Mouse (Mus musculus): ENCODE data around the gene Nectin2. TPM values are rescaled to one million over a fixed set of nuclear protein-coding genes. Genes with fewer than 3 reads are reported as not detected.

Nectin2 gene
- polyA plus RNA-seq, 1 experiment: 71.8 TPM

DNA sequence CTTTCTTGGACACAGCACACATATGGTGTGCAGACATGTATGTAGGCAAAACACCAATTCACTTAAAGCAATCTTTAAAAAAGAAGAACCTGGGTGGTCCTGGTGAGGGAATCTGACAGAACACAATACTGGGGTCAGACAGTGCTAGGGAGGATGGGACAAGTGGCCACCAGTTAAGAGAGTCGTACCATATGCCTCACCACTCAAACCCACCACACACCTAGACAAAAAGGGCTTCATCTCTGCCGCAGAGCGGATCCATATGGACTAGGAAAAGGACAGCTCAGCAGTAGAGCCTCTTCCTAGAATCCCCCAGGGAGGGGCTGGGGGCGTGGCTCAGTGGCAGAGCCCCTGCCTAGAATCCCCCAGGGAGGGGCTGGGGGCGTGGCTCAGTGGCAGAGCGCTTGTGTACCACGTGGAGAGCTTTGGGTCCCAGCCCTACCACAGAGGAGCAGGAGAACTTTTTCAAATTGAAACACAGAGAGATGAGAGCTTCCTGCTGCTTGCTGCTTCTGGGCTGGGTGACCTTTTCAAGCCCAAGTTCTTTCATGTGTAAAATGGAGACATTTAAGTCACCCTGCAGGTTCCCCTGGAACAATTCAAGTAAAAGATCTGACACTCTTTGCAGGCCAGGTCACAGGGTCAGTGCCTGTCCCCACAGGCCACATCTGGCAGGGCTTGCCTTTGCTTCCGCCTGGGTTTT, 8.8 kb downstream of the Nectin2 start:
- TF ChIP-seq POLR2A (IDR thresholded peaks at IDR 0.05; ENCODE audit: control insufficient read depth, low read depth, low read length): no peak
- TF ChIP-seq CTCF (IDR thresholded peaks at IDR 0.05; ENCODE audit: control insufficient read depth, insufficient read depth, insufficient replicate concordance, low read depth, low read length): no peak
- Histone ChIP-seq H3K4me3 (ENCODE audit: control insufficient read depth, low read depth, low read length) (no peak overlapping the region), H3K36me3 (ENCODE audit: control insufficient read depth, insufficient read depth, low read length) (no peaks in the 10 kb centered on the region), H3K4me1 (ENCODE audit: control insufficient read depth, insufficient read depth, low read length) (peaks cover 13% of the 10 kb centered on the region), H3K27ac (ENCODE audit: control insufficient read depth, insufficient read depth, low read depth, low read length) (no peak overlapping the region), H3K27me3 (ENCODE audit: control insufficient read depth, insufficient read depth, low read length) (no peaks in the 10 kb centered on the region)

DNA sequence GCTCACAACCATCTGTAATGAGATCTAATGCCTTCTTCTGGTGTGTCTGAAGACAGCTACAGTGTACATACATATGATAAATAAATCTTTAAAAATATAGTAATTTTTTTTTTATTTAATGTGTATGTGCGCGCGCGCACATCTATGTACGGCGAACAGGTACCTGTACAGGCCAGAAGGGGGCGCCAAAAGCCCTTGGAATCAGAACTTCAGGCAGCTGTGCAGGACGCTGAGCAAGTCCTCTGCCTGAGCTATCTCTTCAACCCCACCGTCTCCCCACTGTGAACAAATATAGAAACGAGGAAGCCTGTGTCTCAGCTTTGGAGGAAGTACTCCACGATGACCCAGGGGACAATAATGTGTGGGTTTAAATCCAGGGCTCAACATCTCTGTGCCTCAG, 10.0 kb downstream of the Nectin2 start:
- peaks cover 8% of the 10 kb centered on the region for H3K4me1 ChIP-seq (ENCODE audit: control insufficient read depth, insufficient read depth, low read length)
- no peak for TF ChIP-seq POLR2A (IDR thresholded peaks at IDR 0.05; ENCODE audit: control insufficient read depth, low read depth, low read length)
- TF ChIP-seq CTCF (IDR thresholded peaks at IDR 0.05; ENCODE audit: control insufficient read depth, insufficient read depth, insufficient replicate concordance, low read depth, low read length): peak; percentile 60; the same call in 1 of the 2 replicates
- H3K4me3 ChIP-seq (ENCODE audit: control insufficient read depth, low read depth, low read length): no peak overlapping the region
- H3K27me3 ChIP-seq (ENCODE audit: control insufficient read depth, insufficient read depth, low read length): no peaks in the 10 kb centered on the region
- no peaks in the 10 kb centered on the region for H3K36me3 ChIP-seq (ENCODE audit: control insufficient read depth, insufficient read depth, low read length)
- no peak overlapping the region for H3K27ac ChIP-seq (ENCODE audit: control insufficient read depth, insufficient read depth, low read depth, low read length)

DNA sequence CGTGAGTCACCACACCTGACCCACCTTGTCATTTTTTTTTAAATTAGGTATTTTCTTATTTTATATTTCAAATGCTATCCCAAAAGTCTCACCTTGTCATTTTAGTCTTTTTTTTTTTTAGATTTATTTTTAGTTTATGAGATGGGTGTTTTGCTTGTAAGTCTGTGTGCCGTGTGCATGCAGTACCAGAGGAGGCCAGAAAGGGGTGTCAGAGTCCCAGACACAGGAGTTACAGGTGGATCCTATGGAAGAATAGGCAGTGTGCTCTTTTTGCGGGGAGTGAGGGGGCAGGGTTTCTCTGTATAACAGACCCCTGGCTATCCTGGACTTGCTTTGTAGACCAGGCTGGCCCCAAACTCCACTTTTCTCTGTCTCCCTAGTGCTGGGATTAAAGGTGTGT, 11.5 kb downstream of the Nectin2 start:
- Histone ChIP-seq H3K27ac (ENCODE audit: control insufficient read depth, insufficient read depth, low read depth, low read length) (no peak overlapping the region), H3K4me1 (ENCODE audit: control insufficient read depth, insufficient read depth, low read length) (peaks cover 6% of the 10 kb centered on the region), H3K36me3 (ENCODE audit: control insufficient read depth, insufficient read depth, low read length) (no peaks in the 10 kb centered on the region), H3K27me3 (ENCODE audit: control insufficient read depth, insufficient read depth, low read length) (no peaks in the 10 kb centered on the region), H3K4me3 (ENCODE audit: control insufficient read depth, low read depth, low read length) (no peak overlapping the region)
- 0 out of 2 replicates have a peak, but pooled peaks have one; percentile 9 for TF ChIP-seq CTCF (IDR thresholded peaks at IDR 0.05; ENCODE audit: control insufficient read depth, insufficient read depth, insufficient replicate concordance, low read depth, low read length)
- no peak for TF ChIP-seq POLR2A (IDR thresholded peaks at IDR 0.05; ENCODE audit: control insufficient read depth, low read depth, low read length)

DNA sequence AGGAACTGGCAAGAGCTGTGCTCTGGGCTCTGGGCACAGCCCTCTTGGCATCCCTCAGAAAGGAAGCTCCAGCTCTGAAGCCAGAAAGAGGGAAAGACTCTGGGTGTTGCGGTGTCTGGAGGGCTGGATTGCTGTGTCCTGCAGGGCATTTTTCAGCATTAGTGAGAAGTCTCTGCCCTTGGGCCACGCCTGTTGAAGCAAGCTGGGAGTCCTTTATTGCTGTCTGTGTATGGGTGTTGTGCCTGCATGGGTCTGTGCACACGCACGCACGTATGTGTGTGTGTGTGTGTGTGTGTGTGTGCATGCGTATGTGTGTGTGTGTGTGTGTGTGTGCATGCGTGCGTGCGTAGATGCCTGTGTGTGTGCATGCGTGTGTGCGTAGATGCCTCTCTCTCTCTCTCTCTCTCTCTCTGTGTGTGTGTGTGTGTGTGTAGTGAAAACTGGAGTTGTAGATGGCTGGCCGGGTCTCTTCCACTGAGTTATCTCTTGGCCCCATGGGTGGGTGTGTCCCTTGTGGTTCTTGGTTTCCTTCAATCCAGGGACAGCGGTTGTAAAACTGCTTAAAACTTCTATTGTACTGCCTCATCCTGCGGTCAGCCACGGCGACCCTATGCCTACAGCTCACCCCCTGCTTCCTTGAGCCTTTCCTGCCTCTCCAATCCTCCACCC, 13.8 kb downstream of the Nectin2 start:
- no peak overlapping the region for H3K27ac ChIP-seq (ENCODE audit: control insufficient read depth, insufficient read depth, low read depth, low read length)
- no peak overlapping the region for H3K4me3 ChIP-seq (ENCODE audit: control insufficient read depth, low read depth, low read length)

DNA sequence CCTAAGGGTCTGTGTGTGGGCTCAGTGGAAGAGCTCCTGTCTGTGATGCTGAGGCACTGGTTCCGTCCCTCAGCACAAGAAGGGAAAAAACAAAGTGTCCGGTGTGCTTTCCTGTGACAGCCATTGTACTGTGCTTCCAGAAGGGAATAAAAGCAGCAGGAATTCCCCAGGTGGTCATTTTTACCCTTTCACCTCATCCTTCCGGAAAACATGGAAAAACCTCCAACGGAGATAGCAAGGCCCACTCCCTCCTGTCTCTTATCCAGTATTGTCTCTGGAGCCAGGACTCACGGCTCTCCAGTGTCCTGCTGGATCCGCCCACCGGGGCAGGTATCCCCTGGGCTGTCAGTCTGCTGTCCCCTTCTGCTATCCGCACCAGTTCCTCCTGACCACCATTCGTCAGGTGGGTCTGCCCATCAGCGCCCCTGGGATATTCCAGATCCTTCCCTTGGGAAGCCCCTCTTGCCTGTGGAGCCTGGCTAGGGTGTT, 16.1 kb downstream of the Nectin2 start:
- Histone ChIP-seq H3K27me3 (ENCODE audit: control insufficient read depth, insufficient read depth, low read length) (no peaks in the 10 kb centered on the region), H3K36me3 (ENCODE audit: control insufficient read depth, insufficient read depth, low read length) (no peaks in the 10 kb centered on the region), H3K4me3 (ENCODE audit: control insufficient read depth, low read depth, low read length) (no peak overlapping the region), H3K27ac (ENCODE audit: control insufficient read depth, insufficient read depth, low read depth, low read length) (no peak overlapping the region), H3K4me1 (ENCODE audit: control insufficient read depth, insufficient read depth, low read length) (peaks cover 9% of the 10 kb centered on the region)
- no peak for TF ChIP-seq POLR2A (IDR thresholded peaks at IDR 0.05; ENCODE audit: control insufficient read depth, low read depth, low read length)
- TF ChIP-seq CTCF (IDR thresholded peaks at IDR 0.05; ENCODE audit: control insufficient read depth, insufficient read depth, insufficient replicate concordance, low read depth, low read length): no peak

More for the DNA sequence above, 13.8 kb downstream of the Nectin2 start:
- no peak for TF ChIP-seq CTCF (IDR thresholded peaks at IDR 0.05; ENCODE audit: control insufficient read depth, insufficient read depth, insufficient replicate concordance, low read depth, low read length)
- no peak for TF ChIP-seq POLR2A (IDR thresholded peaks at IDR 0.05; ENCODE audit: control insufficient read depth, low read depth, low read length)
- H3K4me1 ChIP-seq (ENCODE audit: control insufficient read depth, insufficient read depth, low read length): peaks cover 10% of the 10 kb centered on the region
- H3K36me3 ChIP-seq (ENCODE audit: control insufficient read depth, insufficient read depth, low read length): no peaks in the 10 kb centered on the region
- H3K27me3 ChIP-seq (ENCODE audit: control insufficient read depth, insufficient read depth, low read length): no peaks in the 10 kb centered on the region

DNA sequence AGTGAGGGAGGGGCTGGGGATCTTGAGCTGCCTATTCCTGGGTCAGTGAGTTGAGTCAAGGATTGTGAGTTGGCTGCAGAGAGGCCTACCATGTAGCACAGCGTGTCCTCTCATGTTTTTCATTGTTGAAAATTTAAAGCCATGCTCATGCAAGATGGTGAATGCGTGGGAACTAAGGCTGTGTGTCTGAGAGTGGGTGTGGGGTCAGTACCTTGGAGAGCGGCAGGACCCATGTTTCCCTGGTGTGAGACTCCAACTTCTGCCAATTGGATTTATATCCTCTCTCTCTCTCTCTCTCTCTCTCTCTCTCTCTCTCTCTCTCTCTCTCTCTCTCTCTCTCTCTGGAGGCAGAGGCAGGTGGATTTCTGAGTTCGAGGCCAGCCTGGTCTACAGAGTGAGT, 23.7 kb downstream of the Nectin2 start:
- no peak for TF ChIP-seq POLR2A (IDR thresholded peaks at IDR 0.05; ENCODE audit: control insufficient read depth, low read depth, low read length)
- no peak for TF ChIP-seq CTCF (IDR thresholded peaks at IDR 0.05; ENCODE audit: control insufficient read depth, insufficient read depth, insufficient replicate concordance, low read depth, low read length)
- H3K27ac ChIP-seq (ENCODE audit: control insufficient read depth, insufficient read depth, low read depth, low read length): no peak overlapping the region
- no peaks in the 10 kb centered on the region for H3K36me3 ChIP-seq (ENCODE audit: control insufficient read depth, insufficient read depth, low read length)
- H3K4me3 ChIP-seq (ENCODE audit: control insufficient read depth, low read depth, low read length): no peak overlapping the region
- no peaks in the 10 kb centered on the region for H3K27me3 ChIP-seq (ENCODE audit: control insufficient read depth, insufficient read depth, low read length)
- no peaks in the 10 kb centered on the region for H3K4me1 ChIP-seq (ENCODE audit: control insufficient read depth, insufficient read depth, low read length)

DNA sequence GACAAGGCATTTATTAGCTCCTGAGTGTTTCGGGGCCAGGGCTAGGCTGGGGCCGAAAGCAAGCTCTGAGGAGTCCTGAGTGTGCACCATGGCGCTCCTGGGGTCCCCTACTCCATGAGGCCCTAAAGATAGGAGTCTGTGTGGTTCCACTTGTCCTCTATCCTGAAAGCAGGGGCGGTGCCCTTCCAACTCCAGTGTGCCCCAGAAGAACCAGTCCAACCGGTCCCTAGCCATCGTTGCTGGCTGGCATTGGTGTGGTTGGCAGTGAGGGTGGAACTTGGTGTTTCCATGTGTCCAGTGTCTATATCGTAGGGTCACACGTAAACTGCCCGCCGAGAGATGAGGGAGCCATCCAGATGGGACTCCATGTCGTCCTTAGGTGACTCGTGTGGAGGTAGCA, 26.1 kb downstream of the Nectin2 start:
- no peaks in the 10 kb centered on the region for H3K36me3 ChIP-seq (ENCODE audit: control insufficient read depth, insufficient read depth, low read length)
- TF ChIP-seq CTCF (IDR thresholded peaks at IDR 0.05; ENCODE audit: control insufficient read depth, insufficient read depth, insufficient replicate concordance, low read depth, low read length): no peak
- H3K27ac ChIP-seq (ENCODE audit: control insufficient read depth, insufficient read depth, low read depth, low read length): no peak overlapping the region
- no peaks in the 10 kb centered on the region for H3K4me1 ChIP-seq (ENCODE audit: control insufficient read depth, insufficient read depth, low read length)
- H3K4me3 ChIP-seq (ENCODE audit: control insufficient read depth, low read depth, low read length): no peak overlapping the region
- H3K27me3 ChIP-seq (ENCODE audit: control insufficient read depth, insufficient read depth, low read length): no peaks in the 10 kb centered on the region

Data from testis, adult 2 months (tissue).